Mouse (Mus musculus) ES-E14 (cell line): Measurements from ENCODE around the gene Cdkn2d.

Experiments
- HCFC1 ChIP-seq: IDR thresholded peaks from 2 replicates; pipeline ENCODE4 v1.6.1; 2012; ENCODE audit warnings: low read length, inconsistent platforms, borderline replicate concordance; ENCODE audit not compliant: insufficient read depth
- MAFK ChIP-seq: IDR thresholded peaks from 2 replicates; pipeline ENCODE4 v1.6.1; 2014; ENCODE audit warnings: mild to moderate bottlenecking, low read depth, low read length, inconsistent platforms; ENCODE audit not compliant: insufficient read depth

DNA sequence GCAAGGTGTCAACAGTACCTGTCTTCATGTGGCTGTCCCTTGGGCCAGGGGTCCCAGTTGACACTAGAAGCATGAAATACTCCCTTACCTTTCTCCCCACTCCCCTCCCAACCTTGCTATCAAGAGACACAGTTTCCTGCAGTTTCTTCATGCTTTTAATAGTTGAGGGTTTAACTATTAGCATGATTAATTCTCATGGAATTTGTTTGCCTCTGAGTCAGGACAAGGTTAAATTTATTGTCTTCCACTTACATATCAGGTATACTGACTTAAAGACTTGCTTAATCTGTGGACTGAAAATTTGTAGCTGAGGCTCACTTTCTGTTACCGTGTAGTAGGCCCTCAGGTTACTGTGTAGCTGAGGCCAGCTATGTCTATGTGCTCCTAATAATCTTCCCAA lies 42.3 kb upstream of the Cdkn2d start:
- TF ChIP-seq MAFK: no peak
- no peak for TF ChIP-seq HCFC1
